Mouse (Mus musculus) kidney, postnatal 0 days (tissue): ENCODE measurements around the gene Abcb9. TPM values are rescaled to one million over a fixed set of nuclear protein-coding genes. Genes with fewer than 3 reads are reported as not detected.

Experiments
- ATAC-seq: fragments of 200-750 bp; cut with Nextera tagmentation; replicated peaks from 2 replicates; pipeline ENCODE4 v1.8.0; 2017; ENCODE audit warnings: low read depth, moderate number of reproducible peaks, moderate TSS enrichment, moderate library complexity; ENCODE audit not compliant: low FRiP score
- DNase-seq: peaks from one replicate; pipeline ENCODE4 v3.0.0-alpha.2; 2016; ENCODE audit warnings: low spot score
- H3K27ac ChIP-seq: fragments of 300-500 bp; sonication (generic); 2 replicates; pipeline ENCODE4 v1.5.1; 2014; ENCODE audit warnings: mild to moderate bottlenecking
- H3K27me3 ChIP-seq: fragments of 300-500 bp; sonication (generic); 2 replicates; pipeline ENCODE4 v1.6.1; 2014; ENCODE audit warnings: low read length, mixed read lengths; ENCODE audit not compliant: insufficient read depth
- H3K36me3 ChIP-seq: fragments of 300-500 bp; sonication (generic); 2 replicates; pipeline ENCODE4 v1.6.1; 2014; ENCODE audit warnings: low read length, mixed read lengths; ENCODE audit not compliant: insufficient read depth
- H3K4me1 ChIP-seq: fragments of 300-500 bp; sonication (generic); replicated peaks from 2 replicates; pipeline ENCODE4 v1.6.1; 2014; ENCODE audit warnings: antibody characterized with exemption, low read length, mixed read lengths; ENCODE audit not compliant: insufficient read depth
- H3K4me2 ChIP-seq: fragments of 300-500 bp; sonication (generic); 2 replicates; pipeline ENCODE4 v1.6.1; 2014; ENCODE audit warnings: mild to moderate bottlenecking, low read length, moderate library complexity, mixed read lengths
- H3K4me3 ChIP-seq: fragments of 300-500 bp; sonication (generic); replicated peaks from 2 replicates; pipeline ENCODE4 v1.5.1; 2014; ENCODE audit warnings: low read depth, low read length
- H3K9ac ChIP-seq: fragments of 300-500 bp; sonication (generic); 2 replicates; pipeline ENCODE4 v1.6.1; 2014; ENCODE audit warnings: low read depth, low read length
- H3K9me3 ChIP-seq: fragments of 300-500 bp; sonication (generic); replicated peaks from 2 replicates; pipeline ENCODE4 v1.6.1; 2016; ENCODE audit warnings: low read length, inconsistent platforms, mixed read lengths
- CTCF ChIP-seq: IDR thresholded peaks from 2 replicates; pipeline ENCODE4 v1.5.1; 2016; ENCODE audit warnings: antibody characterized with exemption, low read depth, mild to moderate bottlenecking, moderate library complexity
- WGBS: fragments of 180-500 bp; shearing (Covaris S2); extraction: QIAGEN DNeasy Blood & Tissue Kit; methylation state at CpG from one replicate; pipeline ENCODE4 v1.1.7; 2014; 5-methylcytosine and 5-hydroxymethylcytosine counted together
- polyA plus RNA-seq: library from polyadenylated mRNA; unstranded; fragments of >200 nt; fragmentation: Nextera tagmentation; extraction: Ambion mirVana; gene quantifications from 2 replicates; pipeline ENCODE4 v1.2.1, GENCODE M21; 2015

Abcb9 gene
- polyA plus RNA-seq, 1 experiment from 2014 or later, result 3.3 TPM

GRCm38 (mm10) chr5:124115990-124116845 lies 20.6 kb upstream of the Abcb9 start, which contains the start of gene Arl6ip4:
Gene Arl6ip4, plus strand, starts transcription at chr5:124116089.
- peak within 1 kb of the TSS; percentile 79 for H3K27ac ChIP-seq
- no peaks in the 10 kb centered on the region for H3K9me3 ChIP-seq
- peak; percentile 80 for DNase-seq
- 1% methylated on average over 64 of the region's 64 CpGs for WGBS
- peaks cover 14% of the 10 kb centered on the region; the same call in 1 of the 2 replicates for H3K4me1 ChIP-seq
- peak within 1 kb of the TSS; percentile 96 for H3K9ac ChIP-seq
- 0 out of 2 replicates have a peak, but pooled peaks cover 15% of the 10 kb centered on the region for H3K36me3 ChIP-seq
- peak within 1 kb of the TSS; percentile 97 for H3K4me3 ChIP-seq
- peak within 1 kb of the TSS; percentile 96 for H3K4me2 ChIP-seq
- no peaks in the 10 kb centered on the region for H3K27me3 ChIP-seq
- TF ChIP-seq CTCF, result no peak
- 0 out of 2 replicates have a peak, but pooled peaks have one; percentile 0 for ATAC-seq

- H3K4me3 ChIP-seq, result peak overlapping the region; percentile 97
- 0 out of 2 replicates have a peak, but pooled peaks cover 9% of the 10 kb centered on the region for H3K36me3 ChIP-seq
- peak overlapping the region; percentile 79 for H3K27ac ChIP-seq
- WGBS, result 22% methylated on average over 7 of the region's 7 CpGs
- H3K9ac ChIP-seq, result peak overlapping the region; percentile 96
- no peaks in the 10 kb centered on the region for H3K27me3 ChIP-seq
- H3K9me3 ChIP-seq, result no peaks in the 10 kb centered on the region
- TF ChIP-seq CTCF, result no peak
- peak overlapping the region; percentile 96 for H3K4me2 ChIP-seq
- H3K4me1 ChIP-seq, result peaks cover 14% of the 10 kb centered on the region; the same call in 1 of the 2 replicates
- DNase-seq, result no peak
- ATAC-seq, result no peak
Observed at GRCm38 (mm10) chr5:124115531-124115930, 19.9 kb upstream of the Abcb9 start.

GRCm38 (mm10) chr5:124114276-124115025 lies 18.9 kb upstream of the Abcb9 start:
- TF ChIP-seq CTCF, result no peak

GRCm38 (mm10) chr5:124113030-124113429 lies 17.4 kb upstream of the Abcb9 start:
- 15% methylated on average over 14 of the region's 14 CpGs for WGBS
- DNase-seq, result peak; percentile 73
- Histone ChIP-seq H3K27ac (peak overlapping the region; percentile 86), H3K9ac (peak overlapping the region; percentile 76), H3K4me1 (peaks cover 14% of the 10 kb centered on the region; the same call in 1 of the 2 replicates), H3K36me3 (0 out of 2 replicates have a peak, but pooled peaks cover 3% of the 10 kb centered on the region), H3K4me3 (peak overlapping the region; percentile 71), H3K9me3 (no peaks in the 10 kb centered on the region), H3K27me3 (no peaks in the 10 kb centered on the region), H3K4me2 (peak overlapping the region; percentile 91)
- no peak for ATAC-seq
- peak; percentile 54 for TF ChIP-seq CTCF

More at GRCm38 (mm10) chr5:124114276-124115025, 18.9 kb upstream of the Abcb9 start:
- Histone ChIP-seq H3K4me2 (no peak overlapping the region), H3K27me3 (no peaks in the 10 kb centered on the region), H3K4me1 (peaks cover 14% of the 10 kb centered on the region; the same call in 1 of the 2 replicates), H3K4me3 (no peak overlapping the region), H3K9me3 (no peaks in the 10 kb centered on the region), H3K36me3 (0 out of 2 replicates have a peak, but pooled peaks cover 9% of the 10 kb centered on the region), H3K9ac (no peak overlapping the region), H3K27ac (no peak overlapping the region)
- WGBS, result 94% methylated on average over 24 of the region's 24 CpGs
- DNase-seq, result no peak
- ATAC-seq, result no peak

- 2% methylated on average over 18 of the region's 18 CpGs for WGBS
- H3K4me3 ChIP-seq, result peak overlapping the region; percentile 71
Observed at GRCm38 (mm10) chr5:124112531-124112930, 16.9 kb upstream of the Abcb9 start.

More at GRCm38 (mm10) chr5:124112531-124112930, 16.9 kb upstream of the Abcb9 start:
- peaks cover 14% of the 10 kb centered on the region; the same call in 1 of the 2 replicates for H3K4me1 ChIP-seq
- H3K9me3 ChIP-seq, result no peaks in the 10 kb centered on the region
- H3K27ac ChIP-seq, result peak overlapping the region; percentile 86
- TF ChIP-seq CTCF, result no peak
- ATAC-seq (peak; percentile 11; the same call in 1 of the 2 replicates), DNase-seq (peak; percentile 30)
- no peaks in the 10 kb centered on the region for H3K36me3 ChIP-seq
- H3K9ac ChIP-seq, result peak overlapping the region; percentile 76
- H3K27me3 ChIP-seq, result no peaks in the 10 kb centered on the region
- H3K4me2 ChIP-seq, result peak overlapping the region; percentile 91
